Mouse (Mus musculus) embryonic fibroblast, embryonic 13.5 days (primary cell): ENCODE results near the gene Olfr325. TPM values are rescaled to one million over a fixed set of nuclear protein-coding genes. Genes with fewer than 3 reads are reported as not detected.
"Not testable (repeated sequence)": the region's sequence is repeated elsewhere in the genome, so short reads cannot be mapped to it uniquely, and the experiment has no call there.

Experiments used
- H3K27ac ChIP-seq: 2 replicates; pipeline ENCODE4 v1.5.1; 2012; ENCODE audit warnings: low read length, control low read depth, inconsistent platforms; ENCODE audit not compliant: insufficient read depth
- H3K4me1 ChIP-seq: 2 replicates; pipeline ENCODE4 v1.6.1; 2011; ENCODE audit warnings: low read length; ENCODE audit not compliant: control insufficient read depth, insufficient read depth
- H3K4me3 ChIP-seq: 2 replicates; pipeline ENCODE4 v1.5.1; 2011; ENCODE audit warnings: mild to moderate bottlenecking, control low read depth, low read length; ENCODE audit not compliant: insufficient read depth
- CTCF ChIP-seq: IDR thresholded peaks from 2 replicates; pipeline ENCODE4 v1.5.1; 2011; ENCODE audit warnings: mild to moderate bottlenecking, control low read depth, low read length, moderate library complexity, borderline replicate concordance; ENCODE audit not compliant: insufficient read depth
- POLR2A ChIP-seq: IDR thresholded peaks from 2 replicates; pipeline ENCODE4 v1.6.1; 2011; ENCODE audit warnings: low read depth, mild to moderate bottlenecking, control low read depth, low read length, moderate library complexity
- polyA plus RNA-seq: library from polyadenylated mRNA; stranded (reverse); fragments of >200 nt; gene quantifications from 2 replicates; pipeline ENCODE4 v1.2.4, GENCODE M21; 2011; ENCODE audit warnings: low read depth; ENCODE audit not compliant: missing spikeins, insufficient read length

The Olfr325 gene
- not detected in 2 replicates for polyA plus RNA-seq

DNA sequence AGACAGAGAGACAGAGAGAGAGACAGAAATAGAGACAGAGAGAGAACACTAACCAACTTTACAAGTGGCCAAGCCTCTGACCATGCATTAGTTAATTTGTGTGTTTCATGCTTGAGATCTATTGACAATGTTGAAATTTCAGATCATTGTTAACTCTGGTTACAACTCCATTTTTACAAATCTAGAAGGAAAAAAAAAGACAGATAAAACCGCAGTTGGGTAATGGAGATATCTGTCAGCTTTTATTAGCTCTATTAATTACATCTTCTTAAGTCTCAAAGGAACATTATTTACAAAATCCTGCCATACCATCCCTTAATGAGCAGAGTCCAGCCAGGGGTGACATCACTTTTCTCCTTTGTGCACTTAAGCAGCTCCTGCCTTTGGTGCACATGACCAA lies at the start of gene Olfr325:
Olfr325 (plus strand) TSS at position 301 of the 400 bp plus-strand sequence.
- H3K4me1 ChIP-seq = no peaks in the 10 kb centered on the region
- no peak within 1 kb of the TSS for H3K4me3 ChIP-seq
- no peak within 1 kb of the TSS for H3K27ac ChIP-seq
- TF ChIP-seq POLR2A (no peak), CTCF (no peak)

DNA sequence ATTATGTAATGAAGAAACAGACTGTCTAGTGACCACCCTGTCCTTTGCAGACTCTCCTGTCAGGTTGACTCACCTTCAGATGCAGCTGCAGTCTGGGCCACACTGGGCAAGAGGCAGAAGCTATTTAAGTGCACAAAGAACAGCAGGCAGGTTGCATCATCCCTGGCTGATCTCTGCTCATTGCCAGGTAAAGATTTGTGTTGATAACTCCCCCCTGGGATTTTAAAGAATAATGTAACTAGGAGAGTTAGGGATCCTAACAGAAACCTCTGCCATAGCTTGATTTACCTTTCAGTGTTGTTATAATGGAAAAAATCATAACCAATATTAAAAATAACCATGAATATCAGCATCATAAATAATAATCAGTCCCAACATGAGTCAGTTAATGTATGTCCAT lies 42.8 kb upstream of the Olfr325 start, which contains the start of gene Olfr330:
Olfr330 (minus strand) TSS at position 101 of the 400 bp plus-strand sequence.
- H3K27ac ChIP-seq, H3K4me1 ChIP-seq, H3K4me3 ChIP-seq: not testable (repeated sequence)

DNA sequence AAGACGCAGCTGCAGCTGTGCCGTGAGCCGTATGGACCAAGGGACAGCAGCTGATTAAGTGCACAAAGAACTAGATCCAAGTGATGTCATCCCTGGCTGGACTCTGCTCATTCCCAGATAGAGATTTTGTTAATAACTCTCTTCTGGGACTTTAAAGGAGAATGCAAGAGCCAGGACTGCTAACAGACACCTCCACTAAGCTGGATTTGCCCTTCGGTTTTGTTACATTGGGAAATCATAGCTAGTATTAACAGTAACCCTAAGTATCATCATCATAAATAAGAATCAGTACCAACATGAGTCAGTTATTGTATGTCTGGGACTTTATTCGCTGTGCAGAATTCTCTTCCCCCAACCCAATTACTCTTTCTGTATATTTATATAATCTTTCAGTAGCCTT lies 31.2 kb upstream of the Olfr325 start, which contains the start of gene Olfr329-ps:
Olfr329-ps (minus strand) TSS at position 101 of the 400 bp plus-strand sequence.
- Histone ChIP-seq H3K4me1 (no peaks in the 10 kb centered on the region), H3K4me3 (no peak within 1 kb of the TSS), H3K27ac (no peak within 1 kb of the TSS)
- no peak for TF ChIP-seq CTCF

DNA sequence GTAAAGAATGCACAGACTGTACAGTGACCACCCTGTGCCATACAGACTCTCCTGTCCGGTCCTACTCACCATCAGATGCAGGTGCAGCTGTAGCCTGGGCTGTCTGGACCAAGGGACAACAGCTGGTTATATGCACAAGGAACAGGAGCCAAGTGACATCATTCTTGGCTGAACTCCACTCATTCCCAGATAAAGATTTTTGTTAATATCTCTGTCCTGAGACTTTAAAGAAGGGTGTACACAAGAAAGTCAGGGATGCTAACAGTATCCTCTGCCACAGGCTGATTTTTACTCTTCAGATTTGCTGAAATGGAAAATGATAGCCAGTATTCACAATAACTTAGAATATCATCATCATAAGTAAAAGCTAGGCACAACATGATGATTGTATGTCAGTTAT lies 22.0 kb upstream of the Olfr325 start, which contains the start of gene Olfr328:
Olfr328 (minus strand) TSS at position 101 of the 400 bp plus-strand sequence.
- Histone ChIP-seq H3K4me1 (no peaks in the 10 kb centered on the region), H3K27ac (no peak within 1 kb of the TSS), H3K4me3 (no peak within 1 kb of the TSS)
- TF ChIP-seq CTCF = no peak
- TF ChIP-seq POLR2A = no peak

DNA sequence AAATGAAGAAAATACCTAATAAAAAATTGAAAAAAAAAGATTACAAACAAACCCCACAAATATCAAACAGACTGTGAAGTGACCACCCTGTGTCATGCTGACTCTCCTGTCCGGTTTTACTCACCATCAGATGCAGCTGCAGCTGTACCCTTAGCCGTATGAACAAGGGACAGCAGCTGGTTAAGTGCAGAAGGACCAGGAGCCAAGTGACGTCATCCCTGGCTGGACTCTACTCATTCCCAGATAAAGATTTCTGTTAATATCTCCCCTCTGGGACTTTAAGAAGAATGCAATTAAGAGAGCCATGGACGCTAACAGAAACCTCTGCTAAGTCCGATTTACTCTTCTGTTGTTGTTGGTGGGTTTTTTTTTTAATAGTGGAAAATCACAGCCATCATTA lies 7.1 kb upstream of the Olfr325 start, which contains the start of gene Olfr224:
Olfr224 (minus strand) TSS at position 149 of the 400 bp plus-strand sequence.
- Histone ChIP-seq H3K27ac (no peak within 1 kb of the TSS), H3K4me3 (no peak within 1 kb of the TSS), H3K4me1 (no peaks in the 10 kb centered on the region)
- no peak for TF ChIP-seq POLR2A

DNA sequence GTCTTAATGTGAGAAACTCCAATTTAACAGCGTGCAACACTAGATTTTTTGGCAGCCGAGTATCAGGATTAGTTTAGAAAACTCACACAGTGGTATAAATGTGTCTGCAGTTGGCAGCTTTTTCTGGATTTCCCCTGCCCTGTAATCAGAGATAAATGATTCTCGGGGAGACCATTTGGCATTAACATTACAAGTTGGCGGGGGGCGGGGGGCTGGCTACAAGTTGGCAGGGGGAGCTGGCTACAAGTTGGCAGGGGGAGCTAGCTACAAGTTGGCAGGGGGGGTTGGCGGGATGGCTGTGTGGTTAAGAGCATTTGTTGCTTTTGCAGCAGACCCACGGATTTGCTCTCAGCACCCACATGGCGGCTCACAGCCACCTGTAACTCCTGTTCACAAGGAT lies 1.1 kb downstream of the Olfr325 start:
- Histone ChIP-seq H3K4me1 (no peaks in the 10 kb centered on the region), H3K4me3 (no peak overlapping the region), H3K27ac (no peak overlapping the region)
- TF ChIP-seq CTCF (no peak), POLR2A (no peak)

DNA sequence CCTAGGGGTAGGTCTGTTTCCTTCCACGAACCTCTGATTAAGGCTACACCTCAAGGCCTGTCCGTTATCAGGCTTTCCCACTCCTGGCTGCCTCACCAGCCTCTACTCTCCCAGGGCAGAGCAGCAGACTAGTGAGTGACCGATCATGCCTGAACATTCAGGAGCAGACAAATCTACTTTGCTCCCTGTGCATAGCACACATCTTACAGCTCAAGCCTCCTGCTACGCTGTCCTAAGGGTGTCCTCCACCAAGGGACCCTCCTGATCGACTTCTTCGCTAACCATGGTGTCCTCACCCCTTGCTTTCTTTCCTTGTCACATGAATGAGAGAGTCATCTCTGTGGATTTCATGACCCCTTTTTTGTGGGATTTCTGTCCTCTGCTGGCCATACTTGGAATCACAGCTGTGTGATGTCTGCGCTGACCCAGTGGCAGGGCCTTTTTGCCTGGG lies 10.4 kb downstream of the Olfr325 start:
- Histone ChIP-seq H3K4me1 (no peaks in the 10 kb centered on the region), H3K4me3 (no peak overlapping the region), H3K27ac (no peak overlapping the region)
- no peak for TF ChIP-seq POLR2A
- 0 out of 2 replicates have a peak, but pooled peaks have one; percentile 9 for TF ChIP-seq CTCF

DNA sequence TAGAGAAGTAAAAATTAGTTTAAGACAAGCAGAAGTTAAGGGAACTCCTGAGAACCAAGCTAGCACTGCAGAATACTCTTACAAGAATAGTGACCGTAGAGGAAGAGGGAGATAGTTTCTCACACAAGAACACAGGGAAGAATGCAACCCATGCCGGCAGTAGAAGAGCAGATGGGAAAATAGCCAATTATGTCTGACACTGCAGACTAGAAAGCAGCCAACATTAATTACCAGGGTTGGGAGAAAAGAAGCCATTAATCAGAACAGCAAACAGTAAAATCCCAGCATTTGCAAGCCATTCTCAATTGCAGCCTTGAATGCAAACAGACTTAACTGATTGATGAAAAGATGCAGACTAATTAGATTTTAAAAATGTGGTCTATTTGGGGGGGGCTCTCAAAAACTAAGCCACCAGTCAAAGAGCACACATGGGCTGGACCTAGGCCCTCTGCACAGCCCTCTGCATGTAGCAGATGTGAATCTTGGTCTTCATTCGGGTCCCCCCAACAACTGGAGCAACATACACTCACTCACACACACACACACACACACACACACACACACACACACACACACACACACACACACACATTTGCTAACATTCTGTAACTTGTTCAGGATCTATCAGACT lies 11.2 kb downstream of the Olfr325 start:
- Histone ChIP-seq H3K4me1 (no peaks in the 10 kb centered on the region), H3K4me3 (no peak overlapping the region), H3K27ac (no peak overlapping the region)
- TF ChIP-seq CTCF = no peak
- TF ChIP-seq POLR2A = no peak

DNA sequence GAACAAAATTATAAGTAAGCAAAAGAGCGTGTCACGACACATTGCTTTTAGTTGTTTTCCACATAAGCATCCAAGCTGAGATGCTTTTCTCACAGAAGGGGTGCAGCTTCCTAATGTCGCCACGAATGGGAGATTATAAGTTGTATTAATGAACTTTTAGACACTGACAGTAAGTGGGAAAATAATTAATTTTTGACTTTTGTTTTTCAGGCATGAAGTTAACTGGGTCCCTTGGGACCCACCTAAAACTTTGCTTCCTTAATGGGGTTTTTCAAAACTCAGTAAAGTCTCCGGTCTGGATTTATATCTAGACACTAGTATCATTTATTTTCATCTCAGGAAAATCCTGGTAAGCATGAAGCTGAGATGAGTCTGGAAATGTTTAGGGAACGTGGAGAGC lies 17.3 kb downstream of the Olfr325 start, which contains the start of gene Olfr324:
Olfr324 (plus strand) TSS at position 301 of the 400 bp plus-strand sequence.
- H3K4me1 ChIP-seq = no peaks in the 10 kb centered on the region
- no peak within 1 kb of the TSS for H3K27ac ChIP-seq
- no peak within 1 kb of the TSS for H3K4me3 ChIP-seq
- TF ChIP-seq CTCF = no peak
- TF ChIP-seq POLR2A = no peak

DNA sequence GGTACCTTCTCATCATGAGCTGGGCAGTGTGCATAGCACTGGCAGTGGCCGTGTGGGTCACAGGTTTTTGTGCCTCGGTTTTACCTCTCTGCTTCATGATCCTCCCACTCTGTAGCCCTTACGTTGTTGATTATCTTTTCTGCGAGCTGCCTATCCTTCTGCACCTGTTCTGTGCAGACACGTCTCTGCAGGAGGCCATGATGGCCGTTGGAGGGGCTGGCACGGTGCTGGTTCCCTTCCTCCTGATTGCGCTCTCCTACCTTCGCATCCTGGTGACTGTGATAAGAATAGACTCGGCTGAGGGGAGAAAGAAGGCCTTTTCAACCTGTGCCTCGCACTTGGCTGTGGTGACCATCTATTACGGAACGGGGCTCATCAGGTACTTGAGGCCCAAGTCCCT lies 20.3 kb downstream of the Olfr325 start:
- no peaks in the 10 kb centered on the region for H3K4me1 ChIP-seq
- H3K4me3 ChIP-seq = no peak overlapping the region
- H3K27ac ChIP-seq = no peak overlapping the region
- TF ChIP-seq CTCF (no peak), POLR2A (no peak)

DNA sequence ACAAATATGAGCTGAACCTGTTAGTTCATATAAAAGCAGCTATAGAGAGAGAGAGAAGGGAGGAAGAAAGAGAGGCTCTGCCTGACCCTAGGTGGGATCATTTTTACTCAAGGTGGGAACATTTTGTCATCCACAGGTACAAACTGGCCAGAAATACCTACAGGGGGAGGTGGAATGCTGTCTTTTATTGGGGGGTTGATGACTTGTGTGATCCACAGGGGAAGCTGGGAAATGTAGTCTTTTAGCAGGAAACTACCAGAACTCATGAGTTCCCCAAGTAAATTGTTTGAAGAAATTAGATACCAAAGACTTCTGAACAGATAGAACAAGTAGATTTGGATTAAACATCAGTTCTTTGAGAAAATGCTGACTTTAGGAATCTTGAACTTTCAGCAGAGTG lies 24.5 kb downstream of the Olfr325 start:
- Histone ChIP-seq H3K27ac (no peak overlapping the region), H3K4me3 (no peak overlapping the region), H3K4me1 (no peaks in the 10 kb centered on the region)
- no peak for TF ChIP-seq CTCF
- TF ChIP-seq POLR2A = no peak
